Mouse (Mus musculus) MEL (cell line): ENCODE measurements around the gene Ubl4b. TPM values are rescaled to one million over a fixed set of nuclear protein-coding genes. Genes with fewer than 3 reads are reported as not detected.

ENCODE experiments used
- DNase-seq: peaks from one replicate; pipeline ENCODE4 v3.0.0; 2011; ENCODE audit warnings: low read depth, low spot score
- H3K27ac ChIP-seq: 2 replicates; pipeline ENCODE4 v1.5.1; 2012; ENCODE audit warnings: low read depth, mild to moderate bottlenecking, control low read depth, low read length, moderate library complexity; ENCODE audit not compliant: control insufficient read depth
- H3K27me3 ChIP-seq, 2 experiments: fragments of 150-350 bp in 1 of 2; sonication (generic) in 1 of 2; 2 replicates each; pipeline ENCODE4 v1.6.1; 2012; ENCODE audit warnings: low read length in 2 of 2, mild to moderate bottlenecking in 2 of 2, improper control_type of control experiment in 1 of 2, moderate library complexity in 1 of 2; ENCODE audit not compliant: insufficient read depth in 2 of 2, control insufficient read depth in 1 of 2
- H3K36me3 ChIP-seq, 2 experiments: 2 replicates each; pipeline ENCODE4 v1.6.1; 2012 to 2014; ENCODE audit warnings: low read length in 2 of 2, improper control_type of control experiment in 1 of 2, inconsistent platforms in 1 of 2, mild to moderate bottlenecking in 1 of 2; ENCODE audit not compliant: insufficient read depth in 2 of 2, control insufficient read depth in 1 of 2
- H3K4me1 ChIP-seq, 2 experiments: fragments of 150-350 bp in 1 of 2; sonication (generic) in 1 of 2; 2 replicates each; pipeline ENCODE4 v1.6.1; 2012; ENCODE audit warnings: low read length in 2 of 2, improper control_type of control experiment in 1 of 2, mild to moderate bottlenecking in 1 of 2; ENCODE audit not compliant: insufficient read depth in 2 of 2, control insufficient read depth in 1 of 2
- H3K4me3 ChIP-seq, 2 experiments: fragments of 150-350 bp in 1 of 2; sonication (generic) in 1 of 2; 2 replicates each; pipeline ENCODE4 v1.5.1; 2012; ENCODE audit warnings: low read depth in 2 of 2, low read length in 2 of 2, mild to moderate bottlenecking in 2 of 2, moderate library complexity in 2 of 2, control low read depth in 1 of 2, improper control_type of control experiment in 1 of 2; ENCODE audit not compliant: control insufficient read depth in 1 of 2, insufficient read depth in 1 of 2
- H3K79me2 ChIP-seq: 2 replicates; pipeline ENCODE4 v1.6.1; 2012; ENCODE audit warnings: mild to moderate bottlenecking, low read length, moderate library complexity; ENCODE audit not compliant: control insufficient read depth, poor library complexity, insufficient read depth
- H3K9ac ChIP-seq: 2 replicates; pipeline ENCODE4 v1.6.1; 2012; ENCODE audit warnings: low read depth, mild to moderate bottlenecking, control low read depth, low read length, moderate library complexity; ENCODE audit not compliant: control insufficient read depth, poor library complexity, severe bottlenecking
- H3K9me3 ChIP-seq: fragments of 150-350 bp; sonication (generic); replicated peaks from 2 replicates; pipeline ENCODE4 v1.6.1; 2012; ENCODE audit warnings: mild to moderate bottlenecking, low read length, improper control_type of control experiment, moderate library complexity; ENCODE audit not compliant: insufficient read depth
- CHD2 ChIP-seq: IDR thresholded peaks from 2 replicates; pipeline ENCODE4 v1.6.1; 2011; ENCODE audit warnings: low read length, improper control_type of control experiment
- E2F4 ChIP-seq: IDR thresholded peaks from 2 replicates; pipeline ENCODE4 v1.6.1; 2011; ENCODE audit warnings: low read depth, low read length, improper control_type of control experiment, borderline replicate concordance
- ELF1 ChIP-seq: IDR thresholded peaks from 2 replicates; pipeline ENCODE4 v1.6.1; 2014; ENCODE audit warnings: low read depth, mild to moderate bottlenecking, inconsistent platforms, low read length, improper control_type of control experiment, moderate library complexity
- ETS1 ChIP-seq: IDR thresholded peaks from 2 replicates; pipeline ENCODE4 v1.6.1; 2012; ENCODE audit warnings: low read depth, mild to moderate bottlenecking, inconsistent platforms, low read length, improper control_type of control experiment, moderate library complexity
- GATA1 ChIP-seq: IDR thresholded peaks from 2 replicates; pipeline ENCODE4 v1.6.1; 2011; ENCODE audit warnings: low read depth, low read length, improper control_type of control experiment
- HCFC1 ChIP-seq: IDR thresholded peaks from 2 replicates; pipeline ENCODE4 v1.6.1; 2012; ENCODE audit warnings: low read depth, mild to moderate bottlenecking, inconsistent platforms, low read length, improper control_type of control experiment, moderate library complexity
- MAFK ChIP-seq: IDR thresholded peaks from 2 replicates; pipeline ENCODE4 v1.6.1; 2011; ENCODE audit warnings: low read depth, mild to moderate bottlenecking, low read length, improper control_type of control experiment, borderline replicate concordance
- MAX ChIP-seq: IDR thresholded peaks from 2 replicates; pipeline ENCODE4 v1.6.1; 2011; ENCODE audit warnings: low read length, improper control_type of control experiment
- MEF2A ChIP-seq: IDR thresholded peaks from 2 replicates; pipeline ENCODE4 v1.6.1; 2014; ENCODE audit warnings: low read depth, mild to moderate bottlenecking, inconsistent platforms, low read length, improper control_type of control experiment; ENCODE audit not compliant: poor library complexity, insufficient replicate concordance, severe bottlenecking; ENCODE audit errors: extremely low read depth
- MYB ChIP-seq: IDR thresholded peaks from 2 replicates; pipeline ENCODE4 v1.6.1; 2011; ENCODE audit warnings: mild to moderate bottlenecking, low read depth, low read length, improper control_type of control experiment
- MYC ChIP-seq: IDR thresholded peaks from 2 replicates; pipeline ENCODE4 v1.6.1; 2011; ENCODE audit warnings: low read depth, mild to moderate bottlenecking, low read length, improper control_type of control experiment, moderate library complexity
- NELFE ChIP-seq: IDR thresholded peaks from 2 replicates; pipeline ENCODE4 v1.6.1; 2011; ENCODE audit warnings: low read depth, low read length, improper control_type of control experiment
- NRF1 ChIP-seq: IDR thresholded peaks from 2 replicates; pipeline ENCODE4 v1.6.1; 2014; ENCODE audit warnings: low read depth, mild to moderate bottlenecking, inconsistent platforms, low read length, improper control_type of control experiment, moderate library complexity; ENCODE audit not compliant: poor library complexity, insufficient read depth, severe bottlenecking
- POLR2A ChIP-seq, 2 experiments: IDR thresholded peaks; 2 replicates each; pipeline ENCODE4 v1.6.1; 2011 to 2012; ENCODE audit warnings: low read length in 2 of 2, mild to moderate bottlenecking in 2 of 2, control low read depth in 1 of 2, improper control_type of control experiment in 1 of 2, low read depth in 1 of 2, moderate library complexity in 1 of 2; ENCODE audit not compliant: control insufficient read depth in 1 of 2, insufficient read depth in 1 of 2, poor library complexity in 1 of 2
- POLR2AphosphoS2 ChIP-seq: IDR thresholded peaks from 2 replicates; pipeline ENCODE4 v1.6.1; 2011; ENCODE audit warnings: low read length, improper control_type of control experiment
- POLR2AphosphoS5 ChIP-seq: IDR thresholded peaks from 2 replicates; pipeline ENCODE4 v1.6.1; 2012; ENCODE audit warnings: low read depth, borderline replicate concordance, mild to moderate bottlenecking, inconsistent platforms, low read length, moderate library complexity, mixed read lengths
- RAD21 ChIP-seq: IDR thresholded peaks from 2 replicates; pipeline ENCODE4 v1.6.1; 2011; ENCODE audit warnings: mild to moderate bottlenecking, low read depth, low read length, improper control_type of control experiment
- TBP ChIP-seq: IDR thresholded peaks from 2 replicates; pipeline ENCODE4 v1.8.0; 2011; ENCODE audit warnings: low read depth, low read length, improper control_type of control experiment
- TCF12 ChIP-seq: IDR thresholded peaks from 2 replicates; pipeline ENCODE4 v1.6.1; 2014; ENCODE audit warnings: low read depth, mild to moderate bottlenecking, inconsistent platforms, low read length, improper control_type of control experiment, moderate library complexity
- USF1 ChIP-seq: IDR thresholded peaks from 2 replicates; pipeline ENCODE4 v1.6.1; 2014; ENCODE audit warnings: low read depth, mild to moderate bottlenecking, inconsistent platforms, low read length, improper control_type of control experiment, moderate library complexity
- USF2 ChIP-seq, 2 experiments: IDR thresholded peaks; 2 replicates each; pipeline ENCODE4 v1.6.1; 2011 to 2012; ENCODE audit warnings: improper control_type of control experiment in 2 of 2, low read length in 2 of 2, borderline replicate concordance in 1 of 2, inconsistent platforms in 1 of 2, low read depth in 1 of 2, mild to moderate bottlenecking in 1 of 2; ENCODE audit not compliant: insufficient read depth in 1 of 2
- ZKSCAN1 ChIP-seq: IDR thresholded peaks from 2 replicates; pipeline ENCODE4 v1.6.1; 2012; ENCODE audit warnings: low read depth, mild to moderate bottlenecking, inconsistent platforms, low read length, improper control_type of control experiment, moderate library complexity
- ZMIZ1 ChIP-seq: IDR thresholded peaks from 2 replicates; pipeline ENCODE4 v1.6.1; 2012; ENCODE audit warnings: low read depth, mild to moderate bottlenecking, inconsistent platforms, low read length, improper control_type of control experiment, moderate library complexity
- polyA plus RNA-seq, 2 experiments: library from polyadenylated mRNA; stranded (reverse) in 1 of 2; unstranded in 1 of 2; fragments of >175 nt in 1 of 2; fragments of >200 nt in 1 of 2; gene quantifications; 2 replicates each; pipeline versions ENCODE4 v1.2.1 to v1.2.4; 2012; ENCODE audit warnings: low replicate concordance in 2 of 2, low read depth in 1 of 2; ENCODE audit not compliant: insufficient read length in 2 of 2, insufficient read depth in 1 of 2, missing spikeins in 1 of 2
- total RNA-seq: library from RNA; depleted of rRNA; stranded (reverse); fragments of 300-350 nt; gene quantifications from 2 replicates; pipeline ENCODE4 v1.2.3, GENCODE M21; 2012

Ubl4b gene
- total and polyA plus RNA-seq, 3 experiments = not detected

- no peak for DNase-seq
- TF ChIP-seq MYB = no peak
- TF ChIP-seq MYC = no peak
- no peak for TF ChIP-seq NRF1
- no peak for TF ChIP-seq MAFK
- no peak for TF ChIP-seq USF1
- no peak for TF ChIP-seq CHD2
- no peak for TF ChIP-seq HCFC1
- TF ChIP-seq USF2 (IDR thresholded peaks at IDR 0.05; ENCODE audit: borderline replicate concordance in 1 of 2, insufficient read depth in 1 of 2, low read depth in 1 of 2, low read length in 2 of 2) = no peak
- TF ChIP-seq POLR2A (IDR thresholded peaks at IDR 0.05; ENCODE audit: control insufficient read depth in 1 of 2, insufficient read depth in 1 of 2, low read depth in 1 of 2, low read length in 2 of 2, poor library complexity in 1 of 2) = no peak
- no peak for TF ChIP-seq ZKSCAN1
- no peak for TF ChIP-seq ETS1
- TF ChIP-seq TCF12 = no peak
- no peak for TF ChIP-seq NELFE
- no peak for TF ChIP-seq MAX
- no peak for TF ChIP-seq RAD21
- no peak for TF ChIP-seq GATA1
- no peak for TF ChIP-seq POLR2AphosphoS5
- H3K27ac ChIP-seq = no peak overlapping the region
- H3K4me3 ChIP-seq = no peak overlapping the region
- no peaks in the 10 kb centered on the region for H3K4me1 ChIP-seq
- H3K9ac ChIP-seq = no peak overlapping the region
- H3K79me2 ChIP-seq = no peaks in the 10 kb centered on the region
- no peaks in the 10 kb centered on the region for H3K9me3 ChIP-seq
- H3K36me3 ChIP-seq = no peaks in the 10 kb centered on the region
- H3K27me3 ChIP-seq = peaks cover 0 to 3% of the 10 kb centered on the region in 2 experiments; a peak in 3 of 4 replicates
Measured at GRCm38 (mm10) chr3:107516776-107517630, 37.9 kb downstream of the Ubl4b start.

GRCm38 (mm10) chr3:107515989-107516388, 38.9 kb downstream of the Ubl4b start:
- TF ChIP-seq E2F4 (no peak), MYC (no peak), POLR2AphosphoS2 (no peak), ZMIZ1 (no peak), ELF1 (no peak), MEF2A (no peak), HCFC1 (no peak), TBP (no peak), POLR2AphosphoS5 (no peak), TCF12 (no peak)
- Histone ChIP-seq H3K4me1 (no peaks in the 10 kb centered on the region), H3K9ac (no peak overlapping the region), H3K9me3 (no peaks in the 10 kb centered on the region), H3K36me3 (no peaks in the 10 kb centered on the region), H3K27ac (no peak overlapping the region), H3K27me3 (peaks cover 1 to 3% of the 10 kb centered on the region in 2 experiments; a peak in 3 of 4 replicates), H3K79me2 (no peaks in the 10 kb centered on the region), H3K4me3 (no peak overlapping the region)
- no peak for DNase-seq
